Mouse (Mus musculus) liver, postnatal 0 days (tissue): ENCODE results near the gene Ctr9.

Experiments
- CTCF ChIP-seq: sonication (generic); IDR thresholded peaks from 2 replicates; pipeline ENCODE4 v1.5.1; 2016; ENCODE audit warnings: antibody characterized with exemption, low read depth
- EP300 ChIP-seq: IDR thresholded peaks from 2 replicates; pipeline ENCODE4 v1.6.1; 2016; ENCODE audit warnings: antibody characterized with exemption, low read depth, mild to moderate bottlenecking

DNA sequence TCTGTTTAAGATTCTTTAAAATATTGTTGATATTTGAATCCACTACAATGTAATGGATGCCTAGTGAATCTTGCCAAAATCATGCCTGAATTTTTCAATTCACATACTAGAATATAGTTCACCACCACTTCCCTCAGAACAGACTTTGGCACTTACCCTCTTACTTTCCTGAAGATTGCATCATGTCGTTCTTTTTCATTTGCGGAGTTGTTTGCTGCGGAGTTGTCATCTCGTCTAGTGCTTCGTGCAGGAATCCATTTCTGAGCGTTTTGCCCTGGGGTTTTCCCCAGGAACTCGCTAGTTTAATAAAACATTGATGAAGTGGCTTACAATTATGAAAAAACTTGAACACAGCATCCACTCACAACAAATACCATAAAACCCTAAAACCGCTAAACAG lies 51.3 kb downstream of the Ctr9 start:
- no peak for TF ChIP-seq CTCF
- no peak for TF ChIP-seq EP300
